ENCODE assay signal across 8 mouse cellular contexts in the genomic region with DNA sequence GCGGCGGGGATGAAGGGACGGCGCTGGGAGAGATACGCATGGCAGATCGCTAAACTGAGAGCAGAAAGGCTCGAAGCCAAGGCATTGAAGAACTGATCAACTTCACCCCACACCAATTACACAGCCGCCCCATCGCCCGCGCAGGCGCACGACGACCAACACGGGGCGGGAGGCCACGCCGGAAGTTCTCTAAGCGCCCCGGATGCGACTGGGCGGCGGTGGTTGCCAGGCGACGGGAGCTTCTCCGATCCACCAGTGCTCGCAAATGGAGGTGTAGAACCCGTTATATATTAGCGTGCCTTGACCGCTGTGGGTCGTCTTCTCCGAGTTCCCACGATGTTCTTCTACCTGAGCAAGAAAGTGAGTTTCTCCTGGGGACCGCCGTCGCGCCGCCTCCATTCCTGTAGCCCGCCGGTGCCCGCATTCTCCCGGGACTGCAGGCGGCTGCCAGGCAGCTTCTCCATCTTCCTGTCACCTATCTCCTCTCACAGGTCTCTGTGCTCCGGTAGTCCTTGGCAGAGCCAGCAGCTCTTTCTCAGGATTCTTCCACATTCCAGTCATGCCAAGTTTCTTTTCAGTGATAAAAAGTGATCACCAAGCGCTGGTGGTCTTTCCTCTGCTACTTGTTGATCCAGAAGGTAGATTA. TPM values are rescaled to one million over a fixed set of nuclear protein-coding genes. Genes with fewer than 3 reads are reported as not detected.
DNase-seq lines count a peak whose midpoint lies in the region; ATAC-seq lines count a peak whose summit lies in the region.

TSS of gene Wdr35 (plus strand) at position 73 of the 646 bp plus-strand sequence.

- H3K9me3 ChIP-seq in megakaryocyte, embryonic 14.5 days = peaks cover 4% of the 10 kb centered on the region

- H3K4me3 ChIP-seq in megakaryocyte, embryonic 14.5 days (replicated peaks) = peak within 1 kb of the TSS; percentile 94

- peak; percentile 99 for ATAC-seq in inflammation-experienced regulatory T-cells, adult 6 months

- H3K36me3 ChIP-seq in megakaryocyte, embryonic 14.5 days (replicated peaks; ENCODE audit: low read length) = no peaks in the 10 kb centered on the region

- DNase-seq in adrenal gland, adult 18-20 months (ENCODE audit: low spot score in 2 of 2) = peak; percentile 86 to 87
- peak; percentile 92 for DNase-seq in embryo, embryonic 10.5 days (ENCODE audit: low spot score)
- DNase-seq in gastrocnemius, postnatal 10 days = peak; percentile 92
- DNase-seq in left cerebral cortex, adult 9 months (ENCODE audit: low spot score in 2 of 2) = peak; percentile 68 to 90
- peak; percentile 93 to 94 for DNase-seq in right cerebral cortex, adult 2 months (ENCODE audit: low spot score in 2 of 2)
- peak; percentile 67 for DNase-seq in urinary bladder, postnatal 10 days (ENCODE audit: low spot score)

- H3K4me1 ChIP-seq in megakaryocyte, embryonic 14.5 days = peaks cover 19% of the 10 kb centered on the region

- peaks cover 38% of the 10 kb centered on the region for H3K27me3 ChIP-seq in megakaryocyte, embryonic 14.5 days (replicated peaks)

RNA-seq across cellular contexts. Expression of gene Wdr35, which starts in this region (rescaled TPM):
- total RNA-seq in adrenal gland, adult 18-20 months (2021) = 10 to 100 TPM; 12.6 to 14.7 TPM
- 10 to 100 TPM; 10.7 to 13.9 TPM for total RNA-seq in gastrocnemius, postnatal 10 days (2021)
- polyA plus RNA-seq in inflammation-experienced regulatory T-cells, adult 6 months (2017; shearing (Covaris generic)) = 1 to 10 TPM; 2.8 to 3.1 (median 2.9) TPM
- 0.08 TPM in 1 of 2 replicates, not detected in the other for polyA plus RNA-seq in megakaryocyte, embryonic 14.5 days (2012; ENCODE audit: insufficient read depth, low replicate concordance)

Comparison
In these comparisons a context has a peak if more than half of its experiments do, and no peak if none do; other contexts are left out.
1. Peak in every context shown above with its lines: DNase-seq, ATAC-seq and H3K4me3 ChIP-seq.